Mouse (Mus musculus) splenic B cell, adult 2 months (primary cell): ENCODE data around the gene Aatk.

ENCODE experiments used
- DNase-seq: peaks from one replicate; pipeline ENCODE4 v3.0.0-alpha.2; 2011; ENCODE audit warnings: low read depth, low spot score
- H3K27me3 ChIP-seq: 2 replicates; pipeline ENCODE4 v1.6.1; 2012; ENCODE audit warnings: mild to moderate bottlenecking, low read length, moderate library complexity, mixed read lengths; ENCODE audit not compliant: control insufficient read depth, poor library complexity, insufficient read depth, severe bottlenecking
- H3K36me3 ChIP-seq: 2 replicates; pipeline ENCODE4 v1.6.1; 2012; ENCODE audit warnings: mild to moderate bottlenecking, low read length, moderate library complexity, mixed read lengths; ENCODE audit not compliant: control insufficient read depth, poor library complexity, insufficient read depth, severe bottlenecking

Aatk gene

GRCm38 (mm10) chr11:120064668-120065040 lies 17.7 kb upstream of the Aatk start:
- DNase-seq = no peak
- Histone ChIP-seq H3K36me3 (no peaks in the 10 kb centered on the region), H3K27me3 (no peaks in the 10 kb centered on the region)

- no peaks in the 10 kb centered on the region for H3K36me3 ChIP-seq
- DNase-seq = no peak
- H3K27me3 ChIP-seq = no peaks in the 10 kb centered on the region
Measured at GRCm38 (mm10) chr11:120064006-120064667, 17.2 kb upstream of the Aatk start.

- DNase-seq = no peak
- Histone ChIP-seq H3K36me3 (no peaks in the 10 kb centered on the region), H3K27me3 (no peaks in the 10 kb centered on the region)
Measured at GRCm38 (mm10) chr11:120063326-120063725, 16.4 kb upstream of the Aatk start.

- no peaks in the 10 kb centered on the region for H3K27me3 ChIP-seq
- no peak for DNase-seq
- no peaks in the 10 kb centered on the region for H3K36me3 ChIP-seq
Measured at GRCm38 (mm10) chr11:120060634-120061033, 13.7 kb upstream of the Aatk start.

GRCm38 (mm10) chr11:120055953-120056732 lies 9.2 kb upstream of the Aatk start:
- H3K27me3 ChIP-seq = no peaks in the 10 kb centered on the region
- no peak for DNase-seq
- no peaks in the 10 kb centered on the region for H3K36me3 ChIP-seq

- no peak for DNase-seq
- no peaks in the 10 kb centered on the region for H3K27me3 ChIP-seq
- H3K36me3 ChIP-seq = no peaks in the 10 kb centered on the region
Measured at GRCm38 (mm10) chr11:120053846-120054245, 6.9 kb upstream of the Aatk start.

DNA sequence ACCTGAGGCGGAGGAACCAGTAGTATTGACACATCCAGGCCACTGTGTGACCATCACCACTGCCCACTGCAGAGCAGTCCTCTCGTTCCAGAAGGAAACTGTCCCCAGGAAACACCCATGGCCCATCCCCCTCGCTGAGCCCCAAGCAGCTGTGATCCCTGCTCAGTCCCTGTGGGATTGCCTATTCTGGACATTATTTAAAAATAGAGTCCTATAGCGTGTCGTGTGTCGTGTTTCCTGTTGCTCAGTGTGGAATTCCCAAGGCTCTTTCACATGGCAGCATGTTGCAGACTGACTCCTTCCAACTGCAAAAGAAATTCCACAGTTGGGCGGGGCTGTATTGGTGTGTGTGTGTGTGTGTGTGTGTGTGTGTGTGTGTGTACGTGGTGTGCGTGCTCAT lies 5.3 kb upstream of the Aatk start:
- Histone ChIP-seq H3K27me3 (no peaks in the 10 kb centered on the region), H3K36me3 (no peaks in the 10 kb centered on the region)
- no peak for DNase-seq

DNA sequence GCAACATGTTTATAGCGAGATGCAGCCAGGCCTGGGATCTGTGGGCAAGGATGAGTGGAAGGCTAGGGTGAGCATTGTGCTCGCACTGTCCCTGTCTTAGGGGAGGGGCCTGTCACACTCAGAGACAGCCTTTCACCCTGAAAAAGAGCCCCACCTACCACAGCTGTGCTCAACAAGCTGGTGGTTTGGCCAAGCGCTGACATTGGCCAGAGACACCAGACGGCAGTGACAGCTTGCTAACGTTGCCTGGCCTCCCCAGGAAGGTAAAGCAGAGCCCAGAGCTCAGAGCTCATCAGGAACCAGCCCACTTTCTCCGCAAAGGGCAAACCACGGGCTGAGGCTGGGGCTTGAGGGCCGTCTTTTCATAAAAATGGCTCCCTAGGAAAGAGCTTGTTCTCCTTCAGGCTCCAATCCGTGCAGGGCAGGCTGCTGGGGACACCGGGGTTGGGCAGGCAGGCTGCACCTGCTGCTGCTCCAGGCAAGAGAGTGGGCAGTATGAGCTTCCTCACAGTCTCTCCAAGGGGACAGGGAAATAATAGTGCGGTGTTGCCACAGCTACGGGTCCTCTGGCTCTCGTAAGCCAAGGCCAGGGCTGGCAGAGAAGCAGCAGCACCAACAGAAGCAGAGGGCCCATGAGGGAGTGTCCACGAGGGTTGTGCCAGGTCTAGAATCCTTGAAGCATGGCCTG lies 4.3 kb upstream of the Aatk start:
- no peak for DNase-seq
- H3K27me3 ChIP-seq = no peaks in the 10 kb centered on the region; the same call in 1 of the 2 replicates
- no peaks in the 10 kb centered on the region for H3K36me3 ChIP-seq

DNA sequence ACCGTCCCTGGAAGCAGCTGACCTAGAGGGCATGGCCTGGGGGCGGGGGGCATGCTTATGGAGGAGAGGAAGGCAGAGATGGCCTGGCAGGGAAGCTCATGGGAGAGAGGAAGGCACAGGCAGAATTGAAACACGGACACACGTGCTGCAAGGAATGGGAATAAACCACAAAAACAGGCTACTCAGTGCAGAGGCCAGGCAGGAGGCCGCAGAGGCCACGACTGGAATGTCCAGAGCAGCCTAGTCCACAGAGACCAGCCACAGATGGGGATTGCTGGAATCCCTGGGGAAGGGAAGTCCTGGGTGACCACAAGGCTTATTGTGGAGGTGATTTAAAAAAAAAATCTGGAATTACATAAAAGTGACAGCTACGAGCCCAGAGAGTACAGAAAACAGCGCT lies 2.1 kb upstream of the Aatk start:
- H3K36me3 ChIP-seq = no peaks in the 10 kb centered on the region
- no peak for DNase-seq
- peaks cover 1% of the 10 kb centered on the region; the same call in 1 of the 2 replicates for H3K27me3 ChIP-seq

DNA sequence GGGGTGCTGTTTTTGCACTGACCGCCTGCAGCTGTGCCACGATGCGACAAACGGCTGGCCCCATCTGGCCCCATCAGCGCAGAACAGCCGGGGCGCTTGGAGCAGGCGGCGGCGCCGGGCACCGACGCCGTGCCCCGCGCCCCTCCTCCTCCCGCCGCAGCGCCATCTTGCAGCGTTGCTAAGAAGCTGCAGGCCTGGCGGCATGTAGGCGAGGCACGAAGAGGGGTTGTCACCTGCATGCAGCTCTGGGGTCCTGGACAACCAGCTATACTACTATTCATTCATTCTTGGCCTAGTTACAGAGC lies 1.2 kb upstream of the Aatk start:
- DNase-seq = peak; percentile 14
- H3K27me3 ChIP-seq = peaks cover 1% of the 10 kb centered on the region; the same call in 1 of the 2 replicates

DNA sequence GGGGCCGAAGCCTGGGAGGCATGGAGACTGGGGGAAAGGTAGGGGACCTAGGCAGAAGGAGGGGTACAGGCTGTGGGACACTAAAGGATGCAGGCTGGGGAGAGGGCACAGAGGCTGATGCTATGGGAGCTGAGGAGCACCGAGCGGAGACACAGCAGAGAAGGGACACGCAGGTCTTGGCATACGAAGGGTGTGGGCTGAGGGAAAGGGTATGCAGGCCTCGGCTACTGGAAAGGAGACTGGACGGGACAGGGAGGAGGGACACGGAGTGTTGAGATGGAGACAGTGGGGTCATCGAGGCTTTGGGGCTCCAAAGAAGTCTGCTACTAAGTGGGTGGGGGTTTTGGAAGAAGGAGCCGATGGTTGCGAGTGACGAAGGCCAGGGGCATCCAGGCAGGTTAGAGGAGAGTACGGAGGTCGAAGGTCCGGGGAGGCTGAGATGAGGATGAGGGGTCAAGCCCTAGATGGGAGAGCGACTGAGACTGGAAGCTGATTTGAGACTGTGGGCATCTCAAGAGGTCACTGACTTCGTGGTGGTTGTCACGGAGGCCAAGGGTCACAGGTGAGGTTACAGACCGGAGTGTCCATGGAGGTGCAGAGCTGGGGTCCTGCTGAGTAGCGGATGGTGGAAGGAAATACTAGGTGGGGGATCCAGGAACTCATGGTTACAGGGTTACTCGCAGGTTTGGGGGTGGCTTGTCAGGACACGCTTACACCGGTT lies 724 bp upstream of the Aatk start:
- DNase-seq = no peak
- no peaks in the 10 kb centered on the region for H3K36me3 ChIP-seq
- H3K27me3 ChIP-seq = peaks cover 1% of the 10 kb centered on the region; the same call in 1 of the 2 replicates

More for the DNA sequence above, 1.2 kb upstream of the Aatk start:
- H3K36me3 ChIP-seq = no peaks in the 10 kb centered on the region

DNA sequence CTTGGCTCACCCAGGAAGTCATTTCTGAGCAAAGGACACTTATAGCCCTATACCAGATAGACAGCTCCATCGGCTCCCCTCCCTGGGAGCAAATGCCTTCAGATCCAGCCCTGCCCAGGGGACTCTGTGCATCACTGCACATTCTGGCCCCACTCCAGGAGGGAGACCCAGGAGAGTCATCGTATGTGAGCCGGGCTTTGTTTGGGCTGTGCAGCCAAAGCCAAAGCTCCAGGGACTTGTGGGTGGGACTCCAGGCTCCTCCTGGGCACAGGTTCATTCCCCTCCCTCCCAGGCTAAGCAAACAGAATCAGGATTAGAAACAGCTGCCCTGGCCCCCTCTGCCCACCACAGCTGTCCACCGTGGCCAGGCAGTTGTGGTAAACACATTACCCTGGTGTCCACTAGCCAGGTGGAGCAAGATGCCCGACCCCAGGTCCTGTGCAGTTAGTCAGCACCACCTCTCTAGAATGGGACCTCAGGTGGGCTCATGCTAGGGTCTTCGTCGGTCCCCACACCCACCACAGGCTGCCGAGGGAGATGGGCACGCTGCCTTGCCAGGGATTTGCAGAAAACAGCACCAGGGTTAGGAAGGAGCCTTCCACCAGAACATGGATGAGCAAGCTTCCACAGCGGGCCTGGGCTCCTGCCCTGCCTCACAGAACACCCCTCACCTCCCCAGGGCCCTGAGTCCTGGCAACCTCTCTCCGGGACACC lies 971 bp downstream of the Aatk start:
- no peak for DNase-seq
- Histone ChIP-seq H3K27me3 (peaks cover 1% of the 10 kb centered on the region; the same call in 1 of the 2 replicates), H3K36me3 (no peaks in the 10 kb centered on the region)

DNA sequence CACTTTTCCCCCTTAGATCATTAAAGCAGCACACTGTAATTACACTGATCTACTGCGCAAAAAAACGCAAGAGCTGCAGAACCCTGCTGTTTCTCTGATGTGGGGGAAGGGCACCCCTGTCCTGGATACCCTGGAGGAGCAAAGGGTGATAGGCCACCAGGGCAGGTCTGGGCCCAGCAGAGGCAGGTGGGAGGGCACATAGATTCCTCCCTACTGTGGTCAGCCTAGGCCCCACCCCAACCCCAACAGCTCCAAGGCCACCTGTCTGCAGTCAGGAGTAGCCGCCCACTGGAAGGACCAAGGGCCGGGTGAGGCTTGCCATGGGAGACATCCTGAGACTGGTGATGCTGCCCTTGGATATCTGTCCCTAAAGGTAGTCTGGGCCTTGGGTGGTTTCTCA lies 1.6 kb downstream of the Aatk start:
- no peak for DNase-seq
- H3K36me3 ChIP-seq = no peaks in the 10 kb centered on the region
- H3K27me3 ChIP-seq = peaks cover 1% of the 10 kb centered on the region; the same call in 1 of the 2 replicates

DNA sequence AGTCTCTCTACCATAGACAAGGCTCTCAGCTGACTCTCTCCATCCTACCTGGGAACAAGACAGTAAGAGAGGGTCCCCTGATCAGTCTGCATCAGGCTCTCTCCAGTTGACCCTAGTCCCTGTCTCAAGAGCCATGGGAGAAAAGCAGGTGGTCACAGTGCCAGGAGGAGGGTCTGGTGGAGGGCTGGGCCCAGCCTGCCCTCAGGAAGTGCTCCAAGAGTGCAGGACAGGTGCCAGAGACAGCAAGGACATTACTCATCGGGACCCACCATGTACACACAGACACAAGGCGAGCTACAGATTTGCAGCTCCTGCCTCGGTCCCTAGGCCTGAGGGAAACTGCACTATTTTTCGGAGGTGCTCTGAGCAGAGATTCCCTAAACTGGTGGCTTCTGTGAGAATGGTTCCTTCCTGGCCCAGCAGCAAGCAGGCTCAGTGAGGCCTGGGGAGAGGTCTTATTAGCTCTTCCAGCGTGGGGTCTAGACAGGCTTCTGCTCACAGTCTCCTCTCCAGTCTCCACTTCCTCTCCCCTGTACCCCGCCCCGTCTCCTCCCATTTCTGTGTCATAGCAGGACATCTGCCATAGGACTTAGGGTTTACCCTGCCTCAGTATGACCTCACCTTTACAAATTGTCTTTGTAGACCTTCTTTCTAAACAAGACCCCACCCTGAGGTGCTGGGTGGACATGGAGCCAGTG lies 4.7 kb downstream of the Aatk start:
- DNase-seq = no peak
- Histone ChIP-seq H3K27me3 (peaks cover 1% of the 10 kb centered on the region; the same call in 1 of the 2 replicates), H3K36me3 (no peaks in the 10 kb centered on the region)
